Mouse (Mus musculus) adrenal gland, postnatal 36 days (tissue): ENCODE results near the gene Saxo1. TPM values are rescaled to one million over a fixed set of nuclear protein-coding genes. Genes with fewer than 3 reads are reported as not detected.
A peak's percentile ranks its signal among the peaks of the same experiment; 100 is the strongest.

Experiments used
- DNase-seq, 2 experiments: peaks; one replicate each; pipeline ENCODE4 v3.0.0; 2021; ENCODE audit warnings: mixed read lengths in 1 of 2
- long read RNA-seq, 2 experiments: library from polyadenylated mRNA; stranded (forward); transcript quantifications; one replicate each; pipeline ENCODE4 v2.0.0; 2021; ENCODE audit warnings: borderline sequencing depth in 2 of 2
- total RNA-seq, 2 experiments: library from RNA; stranded (reverse); gene quantifications; 2 replicates each; pipeline ENCODE4 v1.2.3; 2021

Gene Saxo1
- not detected for total RNA-seq
- long read RNA-seq, experiment 1, result 0 reads
- long read RNA-seq, experiment 2, result 0 reads

DNA sequence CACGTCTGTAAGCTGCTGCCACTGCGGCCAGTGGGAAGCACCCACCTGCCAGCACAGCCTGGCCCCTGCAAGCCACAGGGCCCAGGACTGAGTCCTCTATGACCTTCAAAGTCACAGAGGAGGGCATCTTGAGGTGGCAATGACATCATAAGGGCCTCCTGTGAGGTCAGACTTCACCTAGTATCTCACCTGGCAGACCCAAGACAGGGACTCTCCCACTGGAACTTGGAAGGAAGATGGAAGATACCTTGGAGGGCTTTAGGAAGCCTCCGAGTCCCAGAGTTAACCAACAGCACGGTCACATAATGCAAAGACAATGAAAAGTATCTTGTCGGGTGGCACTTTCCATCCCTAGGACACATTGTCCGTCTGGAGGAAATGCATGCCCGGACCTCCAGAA lies at the start of gene Saxo1:
Gene Saxo1, minus strand, starts transcription at position 101 of the 400 bp plus-strand sequence.
- DNase-seq, result no peak

- DNase-seq, result no peak
These were observed 33.2 kb upstream of the Saxo1 start for GRCm38 (mm10) chr4:86591304-86591703.

- DNase-seq, result peak in 1 of 2 experiments; percentile 15
These were observed 30.1 kb upstream of the Saxo1 start for GRCm38 (mm10) chr4:86588236-86588635.

- no peak for DNase-seq
These were observed 22.5 kb upstream of the Saxo1 start for GRCm38 (mm10) chr4:86580591-86580990.

DNA sequence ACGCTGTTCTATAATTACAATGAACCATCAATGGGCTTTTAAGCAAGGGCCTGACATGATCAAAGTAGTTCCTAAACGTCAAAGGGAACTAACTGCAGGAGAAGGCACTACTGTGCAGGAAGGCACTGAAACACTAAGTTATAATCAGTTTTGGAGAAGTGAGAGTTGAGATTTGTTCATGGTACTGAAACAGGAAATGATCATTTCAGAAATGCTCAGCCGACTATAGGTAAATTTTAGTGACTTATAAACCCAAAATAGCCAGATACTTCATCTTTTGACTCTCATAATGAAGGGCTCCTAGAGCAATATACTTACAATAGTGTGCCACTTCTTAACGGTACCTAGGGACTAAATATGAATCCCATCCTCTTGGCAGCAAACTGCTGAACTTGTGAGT lies 21.9 kb upstream of the Saxo1 start:
- DNase-seq, result no peak

- DNase-seq, result no peak
These were observed 18.6 kb upstream of the Saxo1 start for GRCm38 (mm10) chr4:86576630-86577225.

GRCm38 (mm10) chr4:86576120-86576541 lies 18.0 kb upstream of the Saxo1 start:
- DNase-seq, result no peak

- DNase-seq, result peak; percentile 97
These were observed 17.3 kb upstream of the Saxo1 start, which contains the start of gene Rraga for GRCm38 (mm10) chr4:86575283-86575983. TSS of gene Rraga (plus strand) at chr4:86575668.

DNA sequence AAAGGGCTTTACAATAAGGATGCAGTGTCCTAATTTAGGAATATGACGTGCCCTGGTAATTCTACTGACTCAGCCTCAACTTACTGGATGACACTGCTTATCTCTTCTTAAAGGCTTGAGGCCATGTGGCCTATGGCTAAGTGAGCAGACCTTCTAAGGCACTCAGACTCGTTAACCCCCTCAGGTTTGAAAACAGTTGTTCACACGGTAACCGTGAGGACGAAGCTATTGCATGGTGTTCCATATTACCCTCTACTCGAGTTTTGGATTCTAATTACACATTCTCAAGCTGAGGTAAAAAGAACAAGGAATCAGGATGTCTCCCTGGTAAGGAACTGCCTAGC lies 16.8 kb upstream of the Saxo1 start:
- no peak for DNase-seq

DNA sequence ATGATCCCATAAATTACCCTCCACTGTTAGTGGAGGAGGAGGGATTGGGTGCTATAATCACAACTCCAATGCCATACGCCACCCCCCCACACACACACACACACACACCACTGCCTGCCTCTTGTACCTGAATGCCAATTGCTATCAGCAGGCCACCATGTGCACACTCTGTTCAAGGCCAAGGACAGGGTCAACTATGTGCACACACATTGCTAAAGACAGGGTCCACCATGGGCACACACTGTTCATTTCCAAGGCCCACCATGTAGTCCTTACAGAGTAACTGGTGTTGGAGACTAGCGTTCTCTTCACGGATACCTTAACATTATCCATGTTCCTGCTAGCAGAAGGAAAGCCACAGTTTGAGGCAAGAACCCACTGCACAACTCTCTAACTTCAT lies 2.9 kb upstream of the Saxo1 start:
- DNase-seq, result peak in 1 of 2 experiments; percentile 12

DNA sequence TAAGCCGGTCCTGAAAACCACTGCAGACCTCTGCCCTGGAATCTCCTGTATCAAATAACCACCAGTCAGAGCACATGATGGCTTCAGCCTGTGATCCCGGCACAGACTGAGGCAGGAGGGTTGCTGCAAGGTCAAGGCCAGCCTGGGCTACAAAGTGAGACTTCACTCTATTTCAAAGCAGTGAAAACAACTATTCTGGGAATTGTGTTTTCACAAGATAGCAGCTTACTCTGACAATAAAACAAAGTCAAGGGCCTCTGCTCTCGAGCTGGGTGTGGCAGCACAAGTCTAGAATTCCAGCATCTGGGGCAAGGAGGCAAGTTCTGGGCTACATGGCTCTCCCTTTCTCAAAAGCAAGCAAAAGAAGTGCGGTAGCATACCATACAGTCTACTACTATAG lies 878 bp upstream of the Saxo1 start:
- no peak for DNase-seq

DNA sequence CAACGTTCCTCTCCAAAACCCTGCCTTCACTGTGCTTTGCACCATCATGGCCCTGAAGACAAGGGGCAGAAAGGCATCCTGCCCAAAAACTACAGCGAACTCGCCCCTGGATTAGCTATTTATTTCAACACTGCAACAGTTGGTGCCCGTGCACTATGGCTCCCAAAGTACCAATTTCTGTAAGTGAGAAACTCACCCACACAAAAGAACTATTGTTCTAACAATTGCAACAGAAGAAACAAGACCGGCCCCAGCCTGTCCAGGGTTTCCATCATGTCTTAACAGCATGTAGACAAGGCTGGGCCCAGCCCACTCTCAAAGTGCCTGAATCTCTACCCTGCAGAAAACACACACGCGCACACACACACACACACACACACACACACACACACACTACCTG lies 757 bp downstream of the Saxo1 start:
- DNase-seq, result no peak

- peak in 1 of 2 experiments; percentile 35 for DNase-seq
These were observed 3.0 kb downstream of the Saxo1 start for GRCm38 (mm10) chr4:86555035-86555707.

DNA sequence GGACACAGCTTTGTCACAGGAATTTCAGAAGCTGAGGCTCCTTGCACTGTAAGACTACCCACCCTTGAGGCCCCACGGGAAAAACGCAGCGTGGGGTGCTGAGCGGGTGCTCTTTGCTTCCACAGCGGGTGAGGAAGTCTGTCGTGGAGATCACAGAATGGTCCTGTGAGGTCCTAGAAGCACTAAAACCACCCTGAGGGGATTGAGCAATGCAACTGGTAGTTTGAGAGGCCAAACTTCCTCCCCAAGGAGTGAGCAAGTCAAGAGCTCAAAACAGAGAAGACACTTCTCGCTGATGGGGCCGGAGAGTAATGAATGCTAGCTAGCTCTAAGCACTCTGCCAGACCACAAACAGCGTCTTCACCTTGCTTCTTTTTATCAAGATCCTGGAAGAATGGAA lies 9.8 kb downstream of the Saxo1 start:
- DNase-seq, result no peak

GRCm38 (mm10) chr4:86545615-86546014 lies 12.5 kb downstream of the Saxo1 start:
- DNase-seq, result no peak

- DNase-seq, result no peak
These were observed 14.1 kb downstream of the Saxo1 start for GRCm38 (mm10) chr4:86543999-86544398.

DNA sequence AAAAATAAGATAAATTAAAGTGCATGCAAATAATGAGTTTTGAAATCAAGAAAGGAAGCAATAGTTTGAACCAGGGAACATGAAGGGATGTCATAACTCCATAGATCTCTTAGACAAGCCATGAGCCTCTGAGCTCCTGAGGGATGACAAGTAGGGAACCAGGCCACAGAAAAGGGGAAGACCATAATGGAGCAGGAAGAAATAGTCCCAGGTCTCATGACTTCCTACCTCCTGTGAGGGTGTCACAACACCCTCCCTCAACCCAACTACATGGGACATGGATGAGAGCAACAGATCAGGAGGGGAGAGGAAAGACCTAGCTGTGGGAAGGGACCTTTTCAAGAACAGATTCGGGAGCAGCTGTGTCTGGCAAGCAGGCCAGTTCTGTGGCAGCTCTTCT lies 16.6 kb downstream of the Saxo1 start:
- no peak for DNase-seq

GRCm38 (mm10) chr4:86538936-86539335 lies 19.2 kb downstream of the Saxo1 start:
- DNase-seq, result no peak

DNA sequence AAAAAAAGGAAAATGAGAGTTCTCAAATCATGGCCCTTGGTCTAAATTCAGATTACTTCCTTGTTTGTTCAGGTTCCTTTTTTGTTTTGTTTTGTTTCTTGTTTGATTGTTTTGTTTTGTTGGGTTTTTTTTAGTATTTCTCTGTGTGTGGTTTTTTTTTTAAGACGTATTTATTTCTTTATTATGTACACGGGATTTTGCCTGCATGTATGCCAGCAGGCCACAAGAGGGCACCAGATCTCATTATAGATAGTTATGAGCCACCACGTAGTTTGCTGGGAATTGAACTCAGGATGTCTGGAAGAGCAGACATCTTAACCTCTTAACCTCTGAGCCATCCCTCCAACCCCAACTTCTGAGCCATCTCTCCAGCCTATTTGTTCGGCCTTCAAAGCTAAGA lies 20.2 kb downstream of the Saxo1 start:
- peak; percentile 42 to 54 for DNase-seq

- DNase-seq, result no peak
These were observed 24.0 kb downstream of the Saxo1 start for GRCm38 (mm10) chr4:86534091-86534481.

DNA sequence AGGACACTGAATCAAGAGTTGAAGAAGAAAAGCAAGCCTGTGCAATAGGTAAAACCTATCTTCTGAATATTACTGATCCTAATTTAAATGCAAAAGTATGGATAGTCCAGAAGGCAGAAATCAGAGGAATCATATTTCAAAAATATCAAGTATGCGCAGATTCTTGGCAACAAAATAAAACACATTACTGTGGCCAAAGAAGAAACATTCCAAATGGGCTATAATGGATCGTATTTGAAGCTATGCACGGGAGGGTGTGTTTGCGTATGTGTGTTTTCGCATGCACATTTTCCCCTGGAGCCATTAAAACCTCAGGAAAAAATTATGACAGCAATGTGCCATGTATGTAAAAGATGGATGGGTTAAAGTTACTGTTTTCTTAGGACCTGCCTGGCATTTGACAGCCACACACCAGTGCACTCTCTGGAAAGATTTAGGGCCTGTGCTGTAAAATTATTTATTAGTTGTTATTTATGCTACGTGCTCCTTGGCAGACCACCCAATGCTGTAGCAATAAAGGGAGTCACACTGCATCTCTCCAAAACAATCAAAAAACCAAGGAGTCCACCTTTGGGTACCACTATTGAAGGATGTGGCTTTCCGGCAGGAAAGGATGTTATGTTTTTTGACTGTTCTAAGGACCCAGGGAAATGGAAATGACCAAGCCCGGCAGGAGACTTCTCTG lies 24.6 kb downstream of the Saxo1 start:
- DNase-seq, result no peak

DNA sequence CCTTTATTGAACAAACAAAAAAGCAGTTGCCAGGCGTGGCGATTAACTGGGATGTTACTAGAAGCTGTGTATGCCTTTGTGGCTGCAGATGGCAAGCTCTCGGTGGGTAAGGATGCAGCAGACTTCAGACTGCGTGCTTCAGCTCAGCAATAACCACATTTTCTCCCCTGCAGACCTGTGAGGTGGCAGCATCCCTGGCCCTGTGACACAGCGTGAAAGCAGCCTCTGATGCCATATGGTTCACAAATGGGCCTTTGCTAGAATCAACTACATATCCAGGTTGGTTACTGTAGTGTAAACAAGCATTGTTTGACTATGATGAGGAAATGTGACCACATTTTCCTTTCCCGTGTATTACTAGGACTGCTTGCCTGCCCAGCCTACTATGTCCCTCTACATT lies 29.0 kb downstream of the Saxo1 start:
- DNase-seq, result no peak
